Mouse (Mus musculus) leukemia stem cell, adult 10-12 weeks (primary cell): ENCODE data around the gene Gmppb. TPM values are rescaled to one million over a fixed set of nuclear protein-coding genes. Genes with fewer than 3 reads are reported as not detected.

Experiments used
- polyA plus RNA-seq: library from polyadenylated mRNA; stranded (reverse); fragments of >175 nt; gene quantifications from 2 replicates; pipeline ENCODE4 v1.2.3, GENCODE M21; 2012; ENCODE audit warnings: low replicate concordance

The Gmppb gene
- polyA plus RNA-seq, result 2.6 and 31.6 TPM in 2 replicates

DNA sequence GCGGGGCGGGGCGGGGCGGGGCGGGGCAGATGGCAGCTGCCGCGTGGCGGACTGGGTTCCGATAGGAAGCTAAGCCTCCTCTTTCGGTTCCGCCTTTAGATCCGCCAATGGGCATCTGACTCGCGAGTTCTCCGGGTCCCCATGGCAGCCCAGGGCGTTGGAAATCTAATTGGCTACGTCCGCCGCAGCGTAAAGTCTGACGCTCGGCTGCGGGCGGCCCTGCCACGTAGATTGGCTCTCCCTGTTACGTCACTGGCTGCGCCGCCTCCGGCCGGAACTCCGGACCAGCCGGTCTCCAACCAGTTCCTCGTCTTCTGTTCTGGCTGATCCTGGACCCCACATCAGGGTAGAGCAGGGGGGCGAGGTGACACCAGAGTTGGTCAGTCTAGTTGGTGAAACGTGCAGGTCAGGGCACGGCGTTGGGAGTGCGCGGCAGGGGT is at the start of gene Gmppb:
Gmppb (plus strand) TSS at position 227 of the 440 bp plus-strand sequence.

GRCm38 (mm10) chr9:108001922-108002770 is 46.9 kb upstream of the Gmppb start, which contains the start of gene Ip6k1:
TSS of gene Ip6k1 (plus strand) at chr9:108002501.

DNA sequence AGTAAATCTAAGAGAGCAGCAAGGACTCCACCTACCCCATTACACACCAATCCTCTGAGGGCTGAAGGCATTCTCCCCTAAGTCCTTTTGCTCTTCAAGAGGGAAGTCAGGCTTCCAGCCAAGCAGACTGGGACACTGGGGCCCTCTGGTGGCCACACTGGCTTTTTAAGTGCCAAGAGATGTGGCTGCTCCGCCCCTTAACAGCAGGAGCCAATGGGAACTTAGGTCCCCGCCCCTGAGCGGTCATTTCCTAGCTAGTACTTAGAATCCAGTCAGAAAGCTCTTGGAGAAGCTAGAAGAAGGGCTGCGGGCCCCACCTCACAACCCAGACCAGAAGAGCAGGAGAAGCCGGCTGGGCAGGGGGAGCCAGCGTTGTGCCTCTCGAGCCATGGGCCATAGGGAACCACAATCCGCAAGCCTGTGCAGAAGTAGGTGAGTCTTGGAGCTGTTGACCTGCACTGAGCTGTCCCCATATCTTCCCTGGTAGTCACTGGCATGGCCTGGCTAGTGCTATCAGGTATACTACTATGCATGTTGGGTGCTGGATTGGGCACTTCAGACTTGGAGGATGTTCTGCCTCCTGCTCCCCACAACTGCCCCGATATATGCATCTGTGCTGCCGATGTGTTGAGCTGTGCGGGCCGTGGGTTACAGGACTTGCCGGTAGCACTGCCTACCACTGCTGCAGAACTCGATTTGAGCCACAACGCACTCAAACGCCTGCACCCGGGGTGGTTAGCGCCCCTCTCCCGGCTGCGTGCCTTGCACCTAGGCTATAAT is 4.0 kb downstream of the Gmppb start, which contains the start of gene Amigo3:
Amigo3 (plus strand) TSS at position 275 of the 780 bp plus-strand sequence.

GRCm38 (mm10) chr9:108080168-108080567 is 31.1 kb downstream of the Gmppb start, which contains the start of gene Mst1:
TSS of gene Mst1 (plus strand) at chr9:108080436.

DNA sequence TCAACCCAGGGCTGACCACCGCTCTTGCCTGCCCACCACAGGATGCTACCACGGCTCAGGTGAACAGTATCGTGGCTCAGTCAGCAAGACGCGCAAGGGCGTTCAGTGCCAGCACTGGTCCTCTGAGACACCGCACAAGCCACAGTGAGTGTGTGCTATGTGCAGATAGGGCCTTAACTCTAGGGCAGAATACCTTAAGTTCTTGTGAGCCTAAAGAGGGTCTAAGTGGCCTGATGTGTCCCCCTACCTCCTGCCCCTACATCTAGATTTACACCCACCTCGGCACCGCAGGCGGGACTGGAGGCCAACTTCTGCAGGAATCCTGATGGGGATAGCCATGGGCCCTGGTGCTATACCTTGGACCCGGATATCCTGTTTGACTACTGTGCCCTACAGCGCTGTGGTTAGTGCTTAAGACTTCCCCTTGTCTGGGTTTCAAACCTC is 34.0 kb downstream of the Gmppb start, which contains the start of gene Rnf123:
Rnf123 (minus strand) TSS at position 359 of the 444 bp plus-strand sequence.

DNA sequence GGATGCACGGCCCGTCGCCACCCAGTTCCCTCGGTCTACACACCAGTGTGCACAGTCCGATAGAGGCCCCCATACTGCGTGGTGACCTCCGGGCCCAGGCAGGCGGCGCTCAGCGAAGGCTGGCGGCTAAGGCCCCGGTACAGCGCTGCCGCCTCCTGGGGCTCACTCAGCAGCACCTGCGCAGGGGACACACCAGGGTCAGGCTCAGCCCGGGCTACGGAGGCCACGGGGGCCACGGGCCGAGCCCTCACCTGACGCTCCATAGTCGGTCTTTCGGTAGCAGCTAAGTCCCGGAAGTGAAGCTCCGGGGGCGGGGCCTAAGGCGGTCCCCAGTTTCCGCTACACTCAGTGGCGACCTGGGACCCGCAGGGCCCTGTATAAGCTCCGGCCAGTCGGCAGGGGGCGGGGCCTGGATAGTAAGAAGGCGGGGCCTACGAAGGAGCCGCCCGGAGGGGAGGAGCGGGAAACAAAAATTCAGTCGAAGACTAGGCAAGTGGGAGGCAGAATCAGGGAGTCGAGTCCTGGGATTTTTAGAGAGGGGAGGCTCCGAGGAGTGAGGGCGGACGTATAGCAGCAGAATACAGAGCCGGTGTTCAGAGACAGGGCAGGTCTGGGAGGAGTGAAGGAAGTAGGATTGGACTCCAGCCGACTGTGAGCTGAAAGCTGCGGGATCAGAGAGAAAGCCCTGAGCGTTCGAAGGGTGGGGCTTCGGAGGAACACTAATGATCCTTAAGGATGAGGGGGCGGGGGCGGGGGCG is 45.3 kb downstream of the Gmppb start, which contains the start of gene Apeh:
Apeh (minus strand) TSS at position 423 of the 758 bp plus-strand sequence.

Other genes starting within 250 kb of the Gmppb start
- 10.8 and 14.4 TPM in 2 replicates for gene Rbm6, start 176.0 kb upstream of the Gmppb start, polyA plus RNA-seq
- gene Mon1a, start 161.1 kb upstream of the Gmppb start, polyA plus RNA-seq, result 14.0 and 30.7 TPM in 2 replicates
- 11.4 and 21.0 TPM in 2 replicates for gene Mst1r, start 142.4 kb upstream of the Gmppb start, polyA plus RNA-seq
- gene Actl11, start 120.8 kb upstream of the Gmppb start, polyA plus RNA-seq, result not detected in 2 replicates
- gene Camkv, start 113.6 kb upstream of the Gmppb start, polyA plus RNA-seq, result not detected in 2 replicates
- 2.7 and 6.5 TPM in 2 replicates for gene Traip, start 99.1 kb upstream of the Gmppb start, polyA plus RNA-seq
- 76.8 and 118 TPM in 2 replicates for gene Uba7, start 73.7 kb upstream of the Gmppb start, polyA plus RNA-seq
- 0.18 and 0.74 TPM in 2 replicates for gene Gm20661, start 66.2 kb upstream of the Gmppb start, polyA plus RNA-seq
- gene Inka1, start 63.4 kb upstream of the Gmppb start, polyA plus RNA-seq, result 50.5 and 70.3 TPM in 2 replicates
- 2.4 and 4.9 TPM in 2 replicates for gene Cdhr4, start 56.7 kb upstream of the Gmppb start, polyA plus RNA-seq
- gene Gm20662, start 52.9 kb upstream of the Gmppb start, polyA plus RNA-seq, result 0.19 and 0.35 TPM in 2 replicates
- 72.3 and 72.6 TPM in 2 replicates for gene Ip6k1, start 46.7 kb upstream of the Gmppb start, polyA plus RNA-seq
- gene Amigo3, start 3.9 kb downstream of the Gmppb start, polyA plus RNA-seq, result 0.14 and 1.2 TPM in 2 replicates
- gene Mst1, start 31.2 kb downstream of the Gmppb start, polyA plus RNA-seq, result 8.1 and 8.2 TPM in 2 replicates
- gene Rnf123, start 34.1 kb downstream of the Gmppb start, polyA plus RNA-seq, result 173 and 722 TPM in 2 replicates
- gene Apeh, start 45.4 kb downstream of the Gmppb start, polyA plus RNA-seq, result 69.6 and 170 TPM in 2 replicates
- gene Bsn, start 141.1 kb downstream of the Gmppb start, polyA plus RNA-seq, result 1.0 and 3.3 TPM in 2 replicates
- gene Dag1, start 214.7 kb downstream of the Gmppb start, polyA plus RNA-seq, result 10.5 and 13.6 TPM in 2 replicates
- 0.14 TPM in 2 replicates for gene Nicn1, start 241.2 kb downstream of the Gmppb start, polyA plus RNA-seq
- not detected in 2 replicates for gene Amt, start 247.6 kb downstream of the Gmppb start, polyA plus RNA-seq